Mouse (Mus musculus) liver, postnatal 0 days (tissue): ENCODE data around the gene Rab13.

Experiments
- CTCF ChIP-seq: sonication (generic); IDR thresholded peaks from 2 replicates; pipeline ENCODE4 v1.5.1; 2016; ENCODE audit warnings: antibody characterized with exemption, low read depth
- EP300 ChIP-seq: IDR thresholded peaks from 2 replicates; pipeline ENCODE4 v1.6.1; 2016; ENCODE audit warnings: antibody characterized with exemption, low read depth, mild to moderate bottlenecking

DNA sequence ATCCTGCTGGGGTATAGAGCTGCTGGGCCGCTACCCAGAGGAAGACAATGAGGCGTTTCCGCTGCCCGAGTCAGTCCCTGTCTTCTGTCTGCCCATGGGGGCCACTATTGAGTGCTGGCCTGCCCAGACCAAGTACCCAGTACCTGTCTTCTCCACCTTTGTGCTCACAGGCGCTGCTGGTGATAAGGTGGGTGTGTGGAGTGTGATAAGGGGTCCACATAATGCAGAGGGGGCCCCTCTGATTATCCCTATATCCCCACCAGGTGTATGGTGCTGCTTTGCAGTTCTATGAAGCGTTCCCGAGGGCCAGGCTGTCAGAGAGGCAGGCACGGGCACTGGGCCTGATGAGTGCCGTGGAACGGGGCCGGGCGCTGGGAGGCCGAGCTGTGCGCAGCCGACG lies 55.5 kb downstream of the Rab13 start:
- TF ChIP-seq CTCF (no peak), EP300 (no peak)
